Mouse (Mus musculus): ENCODE results near the gene Kpna1. TPM values are rescaled to one million over a fixed set of nuclear protein-coding genes. Genes with fewer than 3 reads are reported as not detected.
"Not testable (repeated sequence)": the region's sequence is repeated elsewhere in the genome, so short reads cannot be mapped to it uniquely, and the experiment has no call there.

Kpna1 gene
- polyA plus RNA-seq, 2 experiments = 15.4 to 38.7 TPM

DNA sequence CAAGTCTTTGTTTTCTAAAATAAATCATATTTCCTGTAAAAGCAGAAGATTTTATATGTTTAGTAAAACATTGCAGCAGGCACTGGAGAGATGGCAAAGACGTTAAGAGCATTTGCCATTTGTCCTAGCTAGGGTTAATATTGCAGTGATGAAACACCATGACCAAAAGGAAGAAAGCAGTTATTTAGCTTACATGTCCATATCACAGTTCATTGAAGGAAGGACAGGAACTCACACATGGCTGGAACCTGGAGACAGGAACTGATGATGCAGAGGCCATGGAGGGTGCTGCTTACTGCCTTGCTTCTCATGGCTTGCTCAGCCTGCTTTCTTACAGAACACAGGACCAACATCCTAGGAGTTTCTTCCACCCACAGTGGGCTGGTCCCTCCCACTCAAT is 13.8 kb downstream of the Kpna1 start:
- Histone ChIP-seq H3K4me1 (ENCODE audit: control insufficient read depth, insufficient read depth, low read length) (no peaks in the 10 kb centered on the region), H3K4me2 (replicated peaks; ENCODE audit: low read depth, low read length, severe bottlenecking) (no peak overlapping the region), H3K9ac (ENCODE audit: low read depth, low read length, severe bottlenecking) (no peak overlapping the region), H3K9me3 (ENCODE audit: control insufficient read depth, low read length) (no peaks in the 10 kb centered on the region), H3K36me3 (ENCODE audit: control insufficient read depth, insufficient read depth, low read length) (no peaks in the 10 kb centered on the region), H3K4me3 (replicated peaks; ENCODE audit: low read length) (no peak overlapping the region), H3K27me3 (ENCODE audit: control insufficient read depth, insufficient read depth, low read length) (no peaks in the 10 kb centered on the region), H3K27ac (replicated peaks; ENCODE audit: low read depth, low read length) (no peak overlapping the region)
- DNase-seq (ENCODE audit: low spot score) (no peak), ATAC-seq (ENCODE audit: low FRiP score, low read depth) (no peak)
- WGBS = 69% methylated on average over 1 of the region's 1 CpGs
- no peak for TF ChIP-seq POLR2A (IDR thresholded peaks at IDR 0.05; ENCODE audit: borderline replicate concordance, extremely low read depth, insufficient read depth, insufficient read length)

DNA sequence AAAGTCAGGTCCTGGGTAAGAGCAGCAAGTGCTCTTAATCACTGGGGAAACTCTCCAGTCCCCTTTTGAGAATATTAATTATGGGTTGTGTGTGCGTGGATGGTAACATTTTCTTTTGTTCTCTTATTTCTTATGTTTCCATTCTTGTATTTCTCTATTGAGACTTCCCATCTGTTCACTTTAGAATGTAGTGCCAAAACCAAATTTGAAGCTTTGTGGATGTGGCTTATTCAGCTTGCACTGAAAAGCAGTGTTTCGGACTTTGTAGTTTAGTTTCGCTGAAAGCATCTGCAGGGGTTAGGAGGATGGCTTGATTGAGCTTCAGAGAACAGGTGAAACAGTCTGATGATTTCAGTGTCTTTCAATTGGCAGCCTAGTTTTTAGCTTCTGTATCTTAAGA is 14.8 kb downstream of the Kpna1 start:
- Histone ChIP-seq H3K36me3 (ENCODE audit: control insufficient read depth, insufficient read depth, low read length) (no peaks in the 10 kb centered on the region), H3K4me2 (replicated peaks; ENCODE audit: low read depth, low read length, severe bottlenecking) (no peak overlapping the region), H3K9me3 (ENCODE audit: control insufficient read depth, low read length) (no peaks in the 10 kb centered on the region), H3K27me3 (ENCODE audit: control insufficient read depth, insufficient read depth, low read length) (no peaks in the 10 kb centered on the region), H3K4me1 (ENCODE audit: control insufficient read depth, insufficient read depth, low read length) (no peaks in the 10 kb centered on the region), H3K4me3 (replicated peaks; ENCODE audit: low read length) (no peak overlapping the region), H3K27ac (replicated peaks; ENCODE audit: low read depth, low read length) (no peak overlapping the region), H3K9ac (ENCODE audit: low read depth, low read length, severe bottlenecking) (no peak overlapping the region)
- no peak for DNase-seq (ENCODE audit: low spot score)
- no peak for TF ChIP-seq POLR2A (IDR thresholded peaks at IDR 0.05; ENCODE audit: borderline replicate concordance, extremely low read depth, insufficient read depth, insufficient read length)
- ATAC-seq (ENCODE audit: low FRiP score, low read depth) = no peak
- 90% methylated on average over 3 of the region's 3 CpGs for WGBS

DNA sequence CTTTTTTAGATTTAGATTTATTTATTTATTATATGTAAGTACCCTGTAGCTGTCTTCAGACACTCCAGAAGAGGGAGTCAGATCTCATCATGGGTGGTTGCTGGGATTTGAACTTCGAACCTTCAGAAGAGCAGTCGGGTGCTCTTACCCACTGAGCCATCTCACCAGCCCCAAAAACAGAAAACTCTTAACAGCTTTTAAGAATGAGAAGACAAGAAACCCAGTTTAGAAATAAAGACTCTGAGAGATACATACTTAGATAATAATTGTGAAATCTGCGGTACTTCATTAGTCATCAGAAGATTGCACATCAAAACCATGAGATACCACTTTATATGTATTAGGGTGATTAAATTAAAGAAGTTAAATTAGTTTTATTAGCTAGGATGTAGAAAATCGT is 20.3 kb downstream of the Kpna1 start:
- H3K27ac ChIP-seq (replicated peaks; ENCODE audit: low read depth, low read length); ATAC-seq (ENCODE audit: low FRiP score, low read depth); H3K4me2 ChIP-seq (replicated peaks; ENCODE audit: low read depth, low read length, severe bottlenecking); DNase-seq (ENCODE audit: low spot score); H3K9ac ChIP-seq (ENCODE audit: low read depth, low read length, severe bottlenecking); H3K27me3 ChIP-seq (ENCODE audit: control insufficient read depth, insufficient read depth, low read length); H3K4me1 ChIP-seq (ENCODE audit: control insufficient read depth, insufficient read depth, low read length); H3K4me3 ChIP-seq (replicated peaks; ENCODE audit: low read length); H3K9me3 ChIP-seq (ENCODE audit: control insufficient read depth, low read length): not testable (repeated sequence)
- H3K36me3 ChIP-seq (ENCODE audit: control insufficient read depth, insufficient read depth, low read length) = peaks cover 25% of the 10 kb centered on the region
- 93% methylated on average over 4 of the region's 4 CpGs for WGBS

DNA sequence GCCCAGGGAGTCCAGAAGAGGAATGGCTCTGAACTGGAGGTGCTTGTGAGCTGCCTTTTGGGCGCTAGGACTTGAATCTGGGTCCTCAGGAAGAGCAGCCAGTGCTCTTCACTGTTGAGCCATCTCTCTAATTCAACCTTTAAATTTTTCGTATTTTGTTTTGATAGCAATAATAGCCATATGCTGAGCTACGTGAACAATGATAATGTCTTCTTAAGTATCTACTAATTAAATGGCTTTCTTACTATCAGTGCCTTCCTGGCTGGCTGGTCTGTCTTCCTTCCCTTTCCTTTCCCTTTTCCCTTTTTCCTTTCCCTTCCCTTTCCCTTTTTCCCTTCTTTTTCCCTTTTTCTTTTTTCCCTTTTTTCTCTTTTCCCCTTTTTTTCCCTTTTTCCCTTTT is 29.8 kb downstream of the Kpna1 start:
- H3K4me2 ChIP-seq (replicated peaks; ENCODE audit: low read depth, low read length, severe bottlenecking) = no peak overlapping the region
- H3K4me1 ChIP-seq (ENCODE audit: control insufficient read depth, insufficient read depth, low read length) = no peaks in the 10 kb centered on the region
- H3K9me3 ChIP-seq (ENCODE audit: control insufficient read depth, low read length) = no peaks in the 10 kb centered on the region
- 90% methylated on average over 3 of the region's 3 CpGs for WGBS
- no peak for TF ChIP-seq POLR2A (IDR thresholded peaks at IDR 0.05; ENCODE audit: borderline replicate concordance, extremely low read depth, insufficient read depth, insufficient read length)
- no peak overlapping the region for H3K27ac ChIP-seq (replicated peaks; ENCODE audit: low read depth, low read length)
- H3K27me3 ChIP-seq (ENCODE audit: control insufficient read depth, insufficient read depth, low read length) = no peaks in the 10 kb centered on the region
- H3K4me3 ChIP-seq (replicated peaks; ENCODE audit: low read length) = no peak overlapping the region
- ATAC-seq (ENCODE audit: low FRiP score, low read depth) (no peak), DNase-seq (ENCODE audit: low spot score) (no peak)
- H3K9ac ChIP-seq (ENCODE audit: low read depth, low read length, severe bottlenecking) = no peak overlapping the region
- H3K36me3 ChIP-seq (ENCODE audit: control insufficient read depth, insufficient read depth, low read length) = peaks cover 30% of the 10 kb centered on the region

DNA sequence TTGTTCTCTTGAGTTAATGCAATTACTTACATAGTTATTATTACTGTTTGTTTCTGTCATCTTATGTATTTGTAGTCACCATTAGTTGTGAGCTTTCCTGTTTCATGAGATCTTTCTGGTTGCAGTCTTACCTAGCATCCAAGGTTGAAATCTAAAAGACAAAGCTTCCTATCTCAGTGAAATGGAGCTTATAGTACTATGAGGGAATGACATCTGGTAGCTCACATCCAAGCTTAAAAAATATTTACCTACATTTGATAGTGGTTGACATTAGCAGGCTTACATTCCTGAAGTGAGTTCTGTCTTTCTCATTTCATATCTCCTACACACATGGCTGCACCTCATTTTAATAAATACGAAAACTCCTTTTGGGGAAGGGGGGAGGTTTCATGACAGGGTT is 37.8 kb downstream of the Kpna1 start:
- 78% methylated on average over 1 of the region's 1 CpGs for WGBS
- no peak for ATAC-seq (ENCODE audit: low FRiP score, low read depth)
- Histone ChIP-seq H3K4me3 (replicated peaks; ENCODE audit: low read length) (no peak overlapping the region), H3K27me3 (ENCODE audit: control insufficient read depth, insufficient read depth, low read length) (no peaks in the 10 kb centered on the region), H3K9ac (ENCODE audit: low read depth, low read length, severe bottlenecking) (no peak overlapping the region), H3K36me3 (ENCODE audit: control insufficient read depth, insufficient read depth, low read length) (peaks cover 42% of the 10 kb centered on the region), H3K4me2 (replicated peaks; ENCODE audit: low read depth, low read length, severe bottlenecking) (no peak overlapping the region), H3K4me1 (ENCODE audit: control insufficient read depth, insufficient read depth, low read length) (no peaks in the 10 kb centered on the region), H3K27ac (replicated peaks; ENCODE audit: low read depth, low read length) (no peak overlapping the region), H3K9me3 (ENCODE audit: control insufficient read depth, low read length) (no peaks in the 10 kb centered on the region)
- DNase-seq (ENCODE audit: low spot score) = no peak
- TF ChIP-seq POLR2A (IDR thresholded peaks at IDR 0.05; ENCODE audit: borderline replicate concordance, extremely low read depth, insufficient read depth, insufficient read length) = no peak

DNA sequence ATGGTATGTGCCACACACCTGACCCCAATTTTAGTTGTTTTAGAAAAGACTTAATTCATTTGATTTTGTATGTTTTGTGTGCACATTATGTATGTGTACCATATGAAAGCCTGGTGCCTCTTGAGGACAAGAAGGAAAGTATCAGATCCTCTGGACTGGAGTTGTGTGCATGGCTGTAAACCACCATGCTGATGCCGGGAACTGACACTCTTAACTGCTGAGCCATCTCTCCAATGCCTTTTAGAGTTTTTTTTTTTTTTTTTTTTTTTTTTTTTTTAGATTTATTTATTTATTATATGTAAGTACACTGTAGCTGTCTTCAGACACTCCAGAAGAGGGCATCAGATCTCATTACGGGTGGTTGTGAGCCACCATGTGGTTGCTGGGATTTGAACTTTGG is 49.6 kb downstream of the Kpna1 start:
- H3K36me3 ChIP-seq (ENCODE audit: control insufficient read depth, insufficient read depth, low read length) = peaks cover 44% of the 10 kb centered on the region
- H3K9me3 ChIP-seq (ENCODE audit: control insufficient read depth, low read length); ATAC-seq (ENCODE audit: low FRiP score, low read depth); H3K4me3 ChIP-seq (replicated peaks; ENCODE audit: low read length); H3K9ac ChIP-seq (ENCODE audit: low read depth, low read length, severe bottlenecking); H3K4me2 ChIP-seq (replicated peaks; ENCODE audit: low read depth, low read length, severe bottlenecking); H3K4me1 ChIP-seq (ENCODE audit: control insufficient read depth, insufficient read depth, low read length); H3K27me3 ChIP-seq (ENCODE audit: control insufficient read depth, insufficient read depth, low read length); DNase-seq (ENCODE audit: low spot score); H3K27ac ChIP-seq (replicated peaks; ENCODE audit: low read depth, low read length): not testable (repeated sequence)
- WGBS = 87% methylated on average over 1 of the region's 2 CpGs
